Mouse (Mus musculus) lung, postnatal 0 days (tissue): ENCODE measurements at regions not wholly inside any gene's neighbourhood (a gene's known extent, or its start where the extent isn't known, plus 50 kb on each side); places are given as distances from the start of the nearest gene placed in this dataset.

Source experiments
- ATAC-seq: fragments of 200-750 bp; cut with Nextera tagmentation; 2 replicates; pipeline ENCODE4 v1.8.0; 2017; ENCODE audit warnings: moderate library complexity
- DNase-seq: peaks from one replicate; pipeline ENCODE4 v3.0.0-alpha.2; 2016; ENCODE audit warnings: low spot score
- H3K27ac ChIP-seq: fragments of 300-500 bp; sonication (generic); 2 replicates; pipeline ENCODE4 v1.5.1; 2014; ENCODE audit warnings: antibody characterized with exemption, mild to moderate bottlenecking, low read length, mixed read lengths
- H3K27me3 ChIP-seq: fragments of 300-500 bp; sonication (generic); replicated peaks from 2 replicates; pipeline ENCODE4 v1.6.1; 2014; ENCODE audit warnings: low read length, mixed read lengths; ENCODE audit not compliant: insufficient read depth
- H3K36me3 ChIP-seq: fragments of 300-500 bp; sonication (generic); 2 replicates; pipeline ENCODE4 v1.6.1; 2014; ENCODE audit warnings: low read length, mixed read lengths; ENCODE audit not compliant: insufficient read depth
- H3K4me1 ChIP-seq: fragments of 300-500 bp; sonication (generic); 2 replicates; pipeline ENCODE4 v1.6.1; 2014; ENCODE audit warnings: antibody characterized with exemption, low read depth, low read length, mixed read lengths; ENCODE audit not compliant: insufficient read depth
- H3K4me2 ChIP-seq: fragments of 300-500 bp; sonication (generic); replicated peaks from 2 replicates; pipeline ENCODE4 v1.6.1; 2014; ENCODE audit warnings: low read depth, mild to moderate bottlenecking, low read length, moderate library complexity, mixed read lengths
- H3K4me3 ChIP-seq: fragments of 300-500 bp; sonication (generic); 2 replicates; pipeline ENCODE4 v1.5.1; 2014; ENCODE audit warnings: low read depth, low read length
- H3K9ac ChIP-seq: fragments of 300-500 bp; sonication (generic); replicated peaks from 2 replicates; pipeline ENCODE4 v1.6.1; 2014; ENCODE audit warnings: low read depth, mild to moderate bottlenecking
- H3K9me3 ChIP-seq: fragments of 300-500 bp; sonication (generic); 2 replicates; pipeline ENCODE4 v1.6.1; 2016; ENCODE audit warnings: low read length, mixed read lengths
- CTCF ChIP-seq: IDR thresholded peaks from 2 replicates; pipeline ENCODE4 v1.5.1; 2016; ENCODE audit warnings: antibody characterized with exemption, mild to moderate bottlenecking
- EP300 ChIP-seq: IDR thresholded peaks from 2 replicates; pipeline ENCODE4 v1.6.1; 2016; ENCODE audit warnings: antibody characterized with exemption, mild to moderate bottlenecking, control low read depth
- WGBS: fragments of 180-500 bp; shearing (Covaris S2); extraction: QIAGEN DNeasy Blood & Tissue Kit; methylation state at CpG from one replicate; pipeline ENCODE4 v1.1.7; 2014; 5-methylcytosine and 5-hydroxymethylcytosine counted together

- DNase-seq (no peak), ATAC-seq (no peak)
- Histone ChIP-seq H3K9me3 (no peaks in the 10 kb centered on the region), H3K4me1 (no peaks in the 10 kb centered on the region), H3K9ac (no peak overlapping the region), H3K36me3 (no peaks in the 10 kb centered on the region), H3K4me3 (no peak overlapping the region), H3K4me2 (no peak overlapping the region), H3K27ac (no peak overlapping the region), H3K27me3 (no peaks in the 10 kb centered on the region)
- TF ChIP-seq CTCF = no peak
- no peak for TF ChIP-seq EP300
- WGBS = 71% methylated on average over 1 of the region's 1 CpGs
These were observed 306.7 kb upstream of the Kazn start for GRCm38 (mm10) chr4:142545871-142546270.

- Histone ChIP-seq H3K4me1 (no peaks in the 10 kb centered on the region), H3K4me2 (no peak overlapping the region), H3K9ac (no peak overlapping the region), H3K4me3 (no peak overlapping the region), H3K9me3 (no peaks in the 10 kb centered on the region), H3K36me3 (no peaks in the 10 kb centered on the region), H3K27ac (no peak overlapping the region), H3K27me3 (no peaks in the 10 kb centered on the region)
- WGBS = 43% methylated on average over 1 of the region's 1 CpGs
- DNase-seq (no peak), ATAC-seq (no peak)
- TF ChIP-seq CTCF (no peak), EP300 (no peak)
These were observed 306.0 kb upstream of the Kazn start for GRCm38 (mm10) chr4:142545187-142545586.

DNA sequence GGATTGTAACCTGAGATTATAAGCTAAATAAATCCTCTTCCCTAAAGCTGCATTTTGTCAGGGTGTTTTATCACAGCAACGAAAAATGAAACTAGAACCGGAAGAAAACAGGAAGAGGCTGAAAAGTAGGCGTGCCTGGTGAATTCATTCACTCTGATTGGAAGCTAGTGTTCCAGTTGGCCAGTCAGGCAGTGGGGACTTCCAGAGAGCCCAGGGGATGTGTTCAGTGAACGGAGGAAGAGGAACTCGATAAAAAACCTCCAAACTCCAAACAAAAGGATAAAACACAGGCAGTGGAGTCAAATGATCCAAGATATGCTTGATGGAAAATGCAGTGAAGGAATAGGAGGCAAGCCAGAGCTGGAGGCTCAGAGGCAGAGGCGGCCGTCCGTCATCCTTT is 305.5 kb upstream of the Kazn start:
- no peak overlapping the region for H3K4me2 ChIP-seq
- no peaks in the 10 kb centered on the region for H3K4me1 ChIP-seq
- DNase-seq (no peak), ATAC-seq (no peak)
- no peak overlapping the region for H3K9ac ChIP-seq
- no peaks in the 10 kb centered on the region for H3K36me3 ChIP-seq
- WGBS = 70% methylated on average over 8 of the region's 8 CpGs
- H3K4me3 ChIP-seq = no peak overlapping the region
- no peaks in the 10 kb centered on the region for H3K27me3 ChIP-seq
- no peak for TF ChIP-seq CTCF
- no peak for TF ChIP-seq EP300
- H3K9me3 ChIP-seq = no peaks in the 10 kb centered on the region
- no peak overlapping the region for H3K27ac ChIP-seq

DNA sequence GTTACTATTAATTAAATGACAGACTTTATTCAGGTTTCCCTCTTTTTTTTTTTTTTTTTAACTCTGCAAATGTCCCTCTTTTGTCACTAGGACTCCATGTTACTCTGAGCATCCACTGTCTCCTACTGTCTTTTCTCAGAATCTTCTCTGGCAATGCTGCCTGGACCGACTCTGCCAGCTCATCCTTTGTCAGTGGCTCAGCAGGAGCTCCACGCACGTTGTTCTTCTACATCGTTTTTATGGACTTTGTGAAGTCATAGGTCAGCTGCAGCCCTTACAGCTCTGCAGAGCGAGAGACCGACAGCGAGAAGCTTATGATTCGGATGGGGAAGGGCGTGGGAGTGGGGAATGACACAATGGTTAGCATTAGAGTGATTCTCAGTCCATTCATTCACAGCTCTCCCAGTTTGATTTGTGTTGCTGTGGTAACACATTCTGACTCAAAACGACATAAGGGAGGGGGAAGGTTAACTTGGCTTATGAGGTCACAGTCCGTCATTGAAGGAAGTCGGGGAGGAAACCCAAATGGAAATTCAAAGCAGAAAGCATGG is 300.1 kb upstream of the Kazn start:
- H3K9ac ChIP-seq = no peak overlapping the region
- WGBS = 69% methylated on average over 12 of the region's 12 CpGs
- DNase-seq = no peak
- H3K4me2 ChIP-seq = no peak overlapping the region
- H3K27me3 ChIP-seq = no peaks in the 10 kb centered on the region
- no peaks in the 10 kb centered on the region for H3K36me3 ChIP-seq
- no peaks in the 10 kb centered on the region for H3K9me3 ChIP-seq
- no peak for TF ChIP-seq CTCF
- no peak for TF ChIP-seq EP300
- no peak overlapping the region for H3K27ac ChIP-seq
- H3K4me3 ChIP-seq = no peak overlapping the region
- ATAC-seq = no peak
- H3K4me1 ChIP-seq = no peaks in the 10 kb centered on the region

DNA sequence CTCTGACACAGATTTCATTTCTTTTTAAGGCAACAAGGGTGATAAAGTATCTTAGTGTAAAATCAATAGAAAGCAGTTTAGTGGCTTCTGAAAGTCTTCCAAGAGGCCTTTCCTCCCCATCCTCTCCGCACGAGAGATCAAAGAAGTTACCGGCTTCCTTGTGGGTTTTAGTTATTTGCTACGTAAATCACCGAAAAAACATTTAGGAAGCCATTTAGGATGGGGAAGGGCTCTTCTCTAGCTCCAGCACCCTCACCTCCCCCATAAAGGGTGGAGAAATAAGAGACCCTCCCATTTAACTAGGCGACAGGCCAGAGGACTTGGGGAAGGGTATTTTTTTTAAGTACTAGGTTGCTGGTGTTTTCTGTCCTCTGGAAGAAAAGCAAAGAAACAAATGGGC is 287.9 kb upstream of the Kazn start:
- WGBS = 59% methylated on average over 6 of the region's 6 CpGs
- ATAC-seq = no peak

DNA sequence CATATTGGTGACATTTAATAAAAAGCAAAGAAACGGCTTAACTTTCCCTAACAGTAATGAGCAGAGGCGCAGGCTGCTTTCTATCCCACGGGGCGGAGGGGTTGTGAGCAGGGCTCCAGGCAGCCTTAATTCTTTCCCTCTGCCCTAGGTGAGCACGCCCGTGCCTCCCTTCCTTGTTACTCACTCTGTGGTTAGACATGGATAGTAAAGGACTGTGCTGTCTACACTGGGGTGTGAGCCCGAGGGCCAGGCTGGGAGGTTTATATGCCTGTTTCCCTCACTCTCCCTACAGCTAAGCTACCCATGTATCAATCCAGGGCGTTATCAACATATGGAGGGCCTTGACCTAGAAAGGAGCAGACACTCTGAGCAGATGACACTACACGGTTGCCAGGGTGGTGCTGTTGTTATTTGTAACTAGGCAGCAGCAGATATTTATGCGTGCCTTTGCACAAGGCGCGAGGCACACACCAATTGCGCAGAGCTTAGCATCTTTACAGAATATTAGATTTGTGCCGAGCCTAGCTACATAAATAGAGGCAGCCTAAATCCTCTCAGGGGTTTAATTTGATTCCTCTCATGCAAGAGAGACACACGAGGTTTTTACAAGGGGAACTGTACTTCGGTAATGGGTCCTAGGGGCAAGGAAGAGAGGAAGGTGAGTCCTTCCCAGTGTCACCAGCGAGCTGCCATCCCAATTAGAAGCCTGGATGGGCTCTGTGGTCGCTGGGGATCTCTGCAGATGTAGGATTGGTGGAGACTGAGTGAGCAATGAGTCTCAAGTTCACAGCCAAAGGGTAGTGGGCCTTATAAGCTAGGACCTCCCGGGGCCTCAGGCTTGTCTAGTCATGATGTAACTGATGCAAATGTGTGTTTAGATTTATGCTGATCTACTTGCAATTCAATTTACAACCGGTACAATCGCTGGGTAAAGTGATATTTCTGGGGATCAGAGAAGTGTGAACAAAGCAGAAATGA is 278.6 kb upstream of the Kazn start:
- Histone ChIP-seq H3K9me3 (no peaks in the 10 kb centered on the region), H3K36me3 (no peaks in the 10 kb centered on the region), H3K4me3 (no peak overlapping the region), H3K27me3 (no peaks in the 10 kb centered on the region), H3K4me2 (no peak overlapping the region), H3K9ac (no peak overlapping the region), H3K27ac (no peak overlapping the region), H3K4me1 (no peaks in the 10 kb centered on the region)
- DNase-seq (no peak), ATAC-seq (no peak)
- WGBS = 68% methylated on average over 21 of the region's 21 CpGs
- no peak for TF ChIP-seq EP300
- TF ChIP-seq CTCF = no peak

More for the DNA sequence above, 287.9 kb upstream of the Kazn start:
- no peak for DNase-seq
- no peak overlapping the region for H3K4me3 ChIP-seq
- H3K4me1 ChIP-seq = no peaks in the 10 kb centered on the region
- TF ChIP-seq CTCF = no peak
- TF ChIP-seq EP300 = no peak
- no peaks in the 10 kb centered on the region for H3K36me3 ChIP-seq
- no peak overlapping the region for H3K4me2 ChIP-seq
- H3K27ac ChIP-seq = no peak overlapping the region
- H3K9me3 ChIP-seq = no peaks in the 10 kb centered on the region
- H3K27me3 ChIP-seq = no peaks in the 10 kb centered on the region
- H3K9ac ChIP-seq = no peak overlapping the region
